Mouse (Mus musculus): ENCODE measurements around the gene Usp20. TPM values are rescaled to one million over a fixed set of nuclear protein-coding genes. Genes with fewer than 3 reads are reported as not detected.

The Usp20 gene
- polyA plus RNA-seq, 1 experiment from 2014 or later = 33.4 TPM

DNA sequence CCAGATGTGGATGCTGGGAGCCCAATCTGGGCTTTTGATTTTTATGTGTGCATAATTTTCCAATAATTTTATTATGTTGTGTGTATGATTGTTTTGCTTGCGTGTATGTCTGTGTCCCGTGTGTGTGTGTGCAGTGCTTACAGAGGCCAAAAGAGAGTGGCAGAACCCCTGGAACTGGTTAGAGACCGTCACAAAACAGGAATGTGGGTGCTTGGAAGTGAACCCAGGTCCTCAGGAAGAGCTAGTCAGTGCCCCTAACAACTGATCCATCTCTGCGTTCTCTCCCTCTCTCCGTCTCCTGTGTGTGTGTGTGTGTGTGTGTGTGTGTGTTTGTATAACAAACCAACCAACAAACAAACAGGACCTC, 29.6 kb upstream of the Usp20 start:
- H3K9ac ChIP-seq = peak overlapping the region; percentile 82; the same call in 1 of the 2 replicates
- WGBS = 27% methylated on average over 5 of the region's 5 CpGs
- no peaks in the 10 kb centered on the region for H3K9me3 ChIP-seq (ENCODE audit: control insufficient read depth, low read length)
- no peaks in the 10 kb centered on the region for H3K27me3 ChIP-seq (ENCODE audit: control insufficient read depth, insufficient read depth, low read length)
- H3K36me3 ChIP-seq (replicated peaks; ENCODE audit: control insufficient read depth, insufficient read depth) = peaks cover 27% of the 10 kb centered on the region
- DNase-seq (ENCODE audit: low spot score) (no peak), ATAC-seq (ENCODE audit: low FRiP score) (no peak)
- H3K4me2 ChIP-seq (replicated peaks) = peak overlapping the region; percentile 91
- H3K27ac ChIP-seq = peak overlapping the region; percentile 86
- H3K4me3 ChIP-seq (replicated peaks; ENCODE audit: low read length) = peak overlapping the region; percentile 83
- H3K4me1 ChIP-seq (replicated peaks; ENCODE audit: control insufficient read depth, insufficient read depth, low read length) = peaks cover 17% of the 10 kb centered on the region

GRCm38 (mm10) chr2:30952824-30953490, 29.1 kb upstream of the Usp20 start, which contains the start of gene Tor1b:
Gene Tor1b, plus strand, starts transcription at chr2:30952959.
- Histone ChIP-seq H3K27ac (peak within 1 kb of the TSS; percentile 86), H3K4me3 (replicated peaks; ENCODE audit: low read length) (peak within 1 kb of the TSS; percentile 83), H3K9me3 (ENCODE audit: control insufficient read depth, low read length) (no peaks in the 10 kb centered on the region), H3K4me1 (replicated peaks; ENCODE audit: control insufficient read depth, insufficient read depth, low read length) (peaks cover 17% of the 10 kb centered on the region), H3K9ac (peak within 1 kb of the TSS; percentile 82), H3K27me3 (ENCODE audit: control insufficient read depth, insufficient read depth, low read length) (no peaks in the 10 kb centered on the region), H3K4me2 (replicated peaks) (peak within 1 kb of the TSS; percentile 91), H3K36me3 (replicated peaks; ENCODE audit: control insufficient read depth, insufficient read depth) (peaks cover 33% of the 10 kb centered on the region)
- DNase-seq (ENCODE audit: low spot score) = peak; percentile 94
- peak; percentile 91 for ATAC-seq (ENCODE audit: low FRiP score)
- WGBS = under 1% methylated on average over 60 of the region's 60 CpGs

DNA sequence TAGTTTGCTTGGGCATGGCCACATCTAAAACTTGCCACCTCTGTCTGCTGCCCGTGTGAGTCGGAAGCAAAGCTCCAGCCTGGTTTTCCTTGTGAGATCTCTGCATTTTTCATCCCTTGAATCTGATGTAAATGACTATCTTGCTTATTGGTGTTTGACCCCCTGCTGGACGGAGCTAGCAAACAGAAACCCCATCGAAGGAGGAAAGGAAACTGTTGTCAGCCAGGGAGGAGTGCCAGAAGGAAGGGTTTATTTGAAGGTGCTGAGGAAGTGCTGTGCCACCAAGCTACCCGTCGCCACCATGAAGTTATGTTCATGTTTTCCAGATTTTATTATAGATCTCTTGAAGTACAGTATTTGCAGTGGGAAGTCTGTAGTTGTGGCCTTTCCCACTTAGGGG, 27.3 kb upstream of the Usp20 start:
- ATAC-seq (ENCODE audit: low FRiP score) (no peak), DNase-seq (ENCODE audit: low spot score) (no peak)
- H3K4me2 ChIP-seq (replicated peaks) = peak overlapping the region; percentile 91; the same call in 1 of the 2 replicates
- H3K4me3 ChIP-seq (replicated peaks; ENCODE audit: low read length) = no peak overlapping the region
- peaks cover 17% of the 10 kb centered on the region for H3K4me1 ChIP-seq (replicated peaks; ENCODE audit: control insufficient read depth, insufficient read depth, low read length)
- H3K9ac ChIP-seq = no peak overlapping the region
- WGBS = 83% methylated on average over 6 of the region's 6 CpGs
- H3K9me3 ChIP-seq (ENCODE audit: control insufficient read depth, low read length) = no peaks in the 10 kb centered on the region
- H3K27me3 ChIP-seq (ENCODE audit: control insufficient read depth, insufficient read depth, low read length) = no peaks in the 10 kb centered on the region
- H3K27ac ChIP-seq = no peak overlapping the region
- H3K36me3 ChIP-seq (replicated peaks; ENCODE audit: control insufficient read depth, insufficient read depth) = peaks cover 51% of the 10 kb centered on the region

DNA sequence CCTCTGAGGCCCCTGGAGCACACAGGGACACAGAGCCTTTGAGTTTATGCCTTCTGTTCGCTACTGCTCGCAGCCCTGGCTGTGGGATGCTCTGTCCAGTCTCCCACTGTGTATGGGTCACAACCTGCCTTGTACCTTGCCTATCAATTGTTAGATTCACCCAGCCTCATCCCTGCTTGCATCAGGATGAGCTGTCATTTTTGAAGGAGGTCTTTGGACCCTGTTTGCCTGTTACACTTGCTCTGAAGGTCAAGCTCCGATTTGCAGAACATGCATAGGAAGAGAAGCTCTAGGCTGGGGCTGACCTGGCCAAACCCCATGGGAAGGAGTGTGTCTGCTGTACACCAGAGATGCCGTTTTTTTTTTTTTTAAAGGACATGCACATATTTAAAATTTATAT, 24.6 kb upstream of the Usp20 start:
- peaks cover 78% of the 10 kb centered on the region for H3K36me3 ChIP-seq (replicated peaks; ENCODE audit: control insufficient read depth, insufficient read depth)
- no peaks in the 10 kb centered on the region for H3K27me3 ChIP-seq (ENCODE audit: control insufficient read depth, insufficient read depth, low read length)
- no peak overlapping the region for H3K4me2 ChIP-seq (replicated peaks)
- H3K4me3 ChIP-seq (replicated peaks; ENCODE audit: low read length) = no peak overlapping the region
- DNase-seq (ENCODE audit: low spot score) (no peak), ATAC-seq (ENCODE audit: low FRiP score) (no peak)
- no peaks in the 10 kb centered on the region for H3K9me3 ChIP-seq (ENCODE audit: control insufficient read depth, low read length)
- H3K4me1 ChIP-seq (replicated peaks; ENCODE audit: control insufficient read depth, insufficient read depth, low read length) = peaks cover 17% of the 10 kb centered on the region
- no peak overlapping the region for H3K27ac ChIP-seq
- 77% methylated on average over 4 of the region's 4 CpGs for WGBS
- no peak overlapping the region for H3K9ac ChIP-seq

- 92% methylated on average over 14 of the region's 14 CpGs for WGBS
- DNase-seq (ENCODE audit: low spot score) (no peak), ATAC-seq (ENCODE audit: low FRiP score) (no peak)
Measured at GRCm38 (mm10) chr2:30958726-30959125, 23.4 kb upstream of the Usp20 start.

DNA sequence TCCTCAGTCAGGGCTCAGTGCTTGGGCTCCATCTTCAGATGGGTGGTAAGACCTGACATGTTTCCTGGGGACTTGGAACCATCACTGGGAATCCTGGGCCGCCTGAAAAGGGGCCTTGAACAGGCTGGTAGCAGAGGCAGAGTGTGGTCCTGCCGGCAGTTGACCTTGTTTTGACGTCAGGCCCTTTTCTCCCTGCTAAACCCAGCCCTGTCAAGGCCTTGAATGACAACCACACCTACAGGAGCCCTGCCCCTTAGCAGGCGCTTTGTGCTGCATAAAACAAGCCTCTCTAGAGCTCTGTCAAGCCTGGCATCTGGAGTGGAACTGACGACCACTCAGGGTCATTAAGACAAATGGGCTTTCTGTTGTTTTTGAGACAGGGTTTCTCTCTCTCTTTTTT, 22.2 kb upstream of the Usp20 start:
- DNase-seq (ENCODE audit: low spot score) (no peak), ATAC-seq (ENCODE audit: low FRiP score) (no peak)
- no peak overlapping the region for H3K4me2 ChIP-seq (replicated peaks)
- no peaks in the 10 kb centered on the region for H3K9me3 ChIP-seq (ENCODE audit: control insufficient read depth, low read length)
- no peak overlapping the region for H3K4me3 ChIP-seq (replicated peaks; ENCODE audit: low read length)
- H3K27me3 ChIP-seq (ENCODE audit: control insufficient read depth, insufficient read depth, low read length) = no peaks in the 10 kb centered on the region
- WGBS = 47% methylated on average over 5 of the region's 5 CpGs
- no peak overlapping the region for H3K27ac ChIP-seq
- H3K4me1 ChIP-seq (replicated peaks; ENCODE audit: control insufficient read depth, insufficient read depth, low read length) = peaks cover 2% of the 10 kb centered on the region; the same call in 1 of the 2 replicates
- H3K9ac ChIP-seq = no peak overlapping the region
- peaks cover 99% of the 10 kb centered on the region for H3K36me3 ChIP-seq (replicated peaks; ENCODE audit: control insufficient read depth, insufficient read depth)

More at GRCm38 (mm10) chr2:30958726-30959125, 23.4 kb upstream of the Usp20 start:
- Histone ChIP-seq H3K36me3 (replicated peaks; ENCODE audit: control insufficient read depth, insufficient read depth) (peaks cover 90% of the 10 kb centered on the region), H3K4me2 (replicated peaks) (no peak overlapping the region), H3K27ac (no peak overlapping the region), H3K4me1 (replicated peaks; ENCODE audit: control insufficient read depth, insufficient read depth, low read length) (peaks cover 13% of the 10 kb centered on the region), H3K9me3 (ENCODE audit: control insufficient read depth, low read length) (no peaks in the 10 kb centered on the region), H3K4me3 (replicated peaks; ENCODE audit: low read length) (no peak overlapping the region), H3K9ac (no peak overlapping the region), H3K27me3 (ENCODE audit: control insufficient read depth, insufficient read depth, low read length) (no peaks in the 10 kb centered on the region)

GRCm38 (mm10) chr2:30962570-30963254, 19.4 kb upstream of the Usp20 start:
- 91% methylated on average over 11 of the region's 11 CpGs for WGBS
- ATAC-seq (ENCODE audit: low FRiP score) = no peak
- H3K4me1 ChIP-seq (replicated peaks; ENCODE audit: control insufficient read depth, insufficient read depth, low read length) = peaks cover 16% of the 10 kb centered on the region

DNA sequence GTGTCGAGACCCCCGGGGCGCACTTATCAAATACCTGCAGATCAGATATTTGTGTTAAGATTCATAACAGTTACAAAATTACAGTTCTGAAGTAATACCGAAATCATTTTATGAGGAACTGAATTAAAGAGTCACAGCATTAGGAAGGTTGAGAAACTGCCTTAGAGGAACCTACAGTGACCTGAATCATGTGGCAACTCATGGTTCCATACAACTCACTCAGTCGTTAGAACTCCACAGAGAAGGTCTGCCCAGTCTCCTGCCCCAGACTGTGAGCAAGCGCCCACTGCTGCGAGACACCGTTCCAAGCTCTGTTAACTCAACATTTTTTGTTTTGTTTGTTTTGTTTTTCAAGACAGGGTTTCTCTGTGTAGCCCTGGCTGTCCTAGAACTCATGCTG, 16.5 kb upstream of the Usp20 start:
- H3K9ac ChIP-seq = no peak overlapping the region
- H3K4me3 ChIP-seq (replicated peaks; ENCODE audit: low read length) = no peak overlapping the region
- no peak overlapping the region for H3K27ac ChIP-seq
- H3K27me3 ChIP-seq (ENCODE audit: control insufficient read depth, insufficient read depth, low read length) = no peaks in the 10 kb centered on the region
- peaks cover 16% of the 10 kb centered on the region for H3K4me1 ChIP-seq (replicated peaks; ENCODE audit: control insufficient read depth, insufficient read depth, low read length)
- H3K36me3 ChIP-seq (replicated peaks; ENCODE audit: control insufficient read depth, insufficient read depth) = peaks cover 54% of the 10 kb centered on the region
- no peaks in the 10 kb centered on the region for H3K9me3 ChIP-seq (ENCODE audit: control insufficient read depth, low read length)
- H3K4me2 ChIP-seq (replicated peaks) = 0 out of 2 replicates have a peak overlapping the region, but pooled peaks have one; percentile 90
- WGBS = 93% methylated on average over 8 of the region's 8 CpGs
- ATAC-seq (ENCODE audit: low FRiP score) = no peak
- DNase-seq (ENCODE audit: low spot score) = no peak

More at GRCm38 (mm10) chr2:30962570-30963254, 19.4 kb upstream of the Usp20 start:
- H3K4me3 ChIP-seq (replicated peaks; ENCODE audit: low read length) = no peak overlapping the region
- H3K36me3 ChIP-seq (replicated peaks; ENCODE audit: control insufficient read depth, insufficient read depth) = peaks cover 83% of the 10 kb centered on the region
- no peaks in the 10 kb centered on the region for H3K27me3 ChIP-seq (ENCODE audit: control insufficient read depth, insufficient read depth, low read length)
- no peak overlapping the region for H3K27ac ChIP-seq
- H3K9ac ChIP-seq = no peak overlapping the region
- H3K9me3 ChIP-seq (ENCODE audit: control insufficient read depth, low read length) = no peaks in the 10 kb centered on the region
- no peak overlapping the region for H3K4me2 ChIP-seq (replicated peaks)
- no peak for DNase-seq (ENCODE audit: low spot score)

DNA sequence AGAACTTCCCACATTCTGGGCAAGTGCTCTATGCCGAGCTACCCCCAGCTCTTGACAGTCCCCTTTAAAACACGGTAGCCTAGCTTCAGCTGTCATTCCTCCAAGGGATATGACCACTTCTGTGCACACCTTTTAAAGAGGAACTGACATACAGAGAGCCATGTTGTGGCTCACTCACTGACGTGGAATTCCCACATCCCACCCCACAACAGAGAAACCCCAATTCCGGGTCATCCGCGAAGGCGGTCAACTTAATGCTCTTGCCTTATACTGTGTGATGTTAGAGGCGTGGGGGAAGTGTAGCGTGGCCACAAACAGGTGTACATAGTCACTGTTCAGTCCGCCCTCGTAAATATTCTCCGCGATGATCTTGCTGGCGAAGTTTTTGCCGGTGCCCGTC, 15.3 kb upstream of the Usp20 start:
- Histone ChIP-seq H3K9me3 (ENCODE audit: control insufficient read depth, low read length) (no peaks in the 10 kb centered on the region), H3K4me1 (replicated peaks; ENCODE audit: control insufficient read depth, insufficient read depth, low read length) (peaks cover 16% of the 10 kb centered on the region), H3K36me3 (replicated peaks; ENCODE audit: control insufficient read depth, insufficient read depth) (peaks cover 45% of the 10 kb centered on the region), H3K4me2 (replicated peaks) (peak overlapping the region; percentile 90), H3K4me3 (replicated peaks; ENCODE audit: low read length) (peak overlapping the region; percentile 98), H3K27ac (no peak overlapping the region), H3K9ac (peak overlapping the region; percentile 96), H3K27me3 (ENCODE audit: control insufficient read depth, insufficient read depth, low read length) (no peaks in the 10 kb centered on the region)
- WGBS = 26% methylated on average over 16 of the region's 16 CpGs
- ATAC-seq (ENCODE audit: low FRiP score) (no peak), DNase-seq (ENCODE audit: low spot score) (no peak)
